Mouse (Mus musculus) thymus, adult 18-20 months (tissue): ENCODE data around the gene Col4a1.

Source experiments
- DNase-seq, 2 experiments: peaks; one replicate each; pipeline ENCODE4 v3.0.0; 2022; ENCODE audit warnings: mixed read lengths in 2 of 2

The Col4a1 gene

GRCm38 (mm10) chr8:11225577-11226434 lies 86.8 kb downstream of the Col4a1 start:
- DNase-seq: no peak

GRCm38 (mm10) chr8:11224178-11224577 lies 88.4 kb downstream of the Col4a1 start:
- no peak for DNase-seq

GRCm38 (mm10) chr8:11221353-11221752 lies 91.3 kb downstream of the Col4a1 start:
- no peak for DNase-seq

- DNase-seq: no peak
These were observed 93.3 kb downstream of the Col4a1 start for GRCm38 (mm10) chr8:11219282-11219681.

GRCm38 (mm10) chr8:11215231-11215630 lies 97.4 kb downstream of the Col4a1 start:
- DNase-seq: no peak

GRCm38 (mm10) chr8:11206509-11206908 lies 106.1 kb downstream of the Col4a1 start:
- no peak for DNase-seq

- no peak for DNase-seq
These were observed 107.1 kb downstream of the Col4a1 start for GRCm38 (mm10) chr8:11205532-11205931.

- DNase-seq: no peak
These were observed 109.1 kb downstream of the Col4a1 start for GRCm38 (mm10) chr8:11203260-11204110.

GRCm38 (mm10) chr8:11198650-11199049 lies 114.0 kb downstream of the Col4a1 start:
- DNase-seq: no peak

- no peak for DNase-seq
These were observed 114.6 kb downstream of the Col4a1 start for GRCm38 (mm10) chr8:11197988-11198387.

GRCm38 (mm10) chr8:11197261-11197660 lies 115.4 kb downstream of the Col4a1 start:
- no peak for DNase-seq

GRCm38 (mm10) chr8:11192719-11193324 lies 119.8 kb downstream of the Col4a1 start:
- DNase-seq: no peak

- DNase-seq: peak; percentile 6 to 11
These were observed 124.9 kb downstream of the Col4a1 start for GRCm38 (mm10) chr8:11187581-11188271.

- DNase-seq: no peak
These were observed 126.2 kb downstream of the Col4a1 start for GRCm38 (mm10) chr8:11186456-11186855.

GRCm38 (mm10) chr8:11185672-11186071 lies 127.0 kb downstream of the Col4a1 start:
- DNase-seq: no peak

GRCm38 (mm10) chr8:11183611-11184031 lies 129.0 kb downstream of the Col4a1 start:
- DNase-seq: no peak

GRCm38 (mm10) chr8:11182606-11183005 lies 130.0 kb downstream of the Col4a1 start:
- DNase-seq: no peak

GRCm38 (mm10) chr8:11182148-11182484 lies 130.5 kb downstream of the Col4a1 start:
- DNase-seq: no peak

- DNase-seq: no peak
These were observed 131.0 kb downstream of the Col4a1 start for GRCm38 (mm10) chr8:11181420-11182147.

GRCm38 (mm10) chr8:11179869-11180268 lies 132.8 kb downstream of the Col4a1 start:
- no peak for DNase-seq

GRCm38 (mm10) chr8:11176393-11176792 lies 136.2 kb downstream of the Col4a1 start:
- no peak for DNase-seq
